17 mouse cellular contexts compared by ENCODE assay signal in the genomic region with DNA sequence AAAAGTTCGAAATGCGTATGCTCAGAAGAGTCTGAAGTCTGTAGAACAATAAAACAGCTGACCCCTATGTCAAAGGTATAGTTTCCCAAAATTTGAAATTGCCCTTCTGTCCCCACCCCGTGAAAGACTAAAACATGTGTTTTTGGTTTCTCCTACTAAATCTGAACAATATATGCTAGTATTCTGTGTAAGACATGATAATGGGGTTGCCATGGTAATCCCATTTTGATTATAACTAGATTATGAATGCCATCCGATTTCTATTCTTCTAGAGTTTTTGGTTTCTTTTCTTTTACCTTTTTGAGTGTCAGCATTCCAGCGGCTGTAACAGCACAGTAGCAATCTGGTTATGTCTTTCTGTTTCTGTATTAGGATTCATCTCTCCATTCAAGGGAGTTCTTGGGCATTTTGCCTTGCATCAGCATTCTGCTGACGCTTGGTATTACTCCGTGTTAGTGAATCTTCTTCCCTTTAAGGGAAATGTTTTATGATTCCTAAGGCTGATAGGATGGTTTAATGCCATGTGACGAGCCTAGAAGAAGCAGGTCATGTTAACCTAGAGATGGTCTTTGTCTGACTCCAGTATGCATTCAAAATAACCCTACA.
DNase-seq lines count a peak whose midpoint lies in the region; ATAC-seq and TF ChIP-seq lines count a peak whose summit lies in the region.
"Had no signal": no experiment of that assay in that cellular context is flagged by ENCODE, and none has a peak within 500 bp of the region (broad histone marks: within the 10 kb centered on the region; RNA-seq: fewer than 3 reads in every experiment).

No protein-coding gene starts in this region.

- ATAC-seq in forebrain, embryonic 15.5 days (replicated peaks): 0 out of 2 replicates have a peak, but pooled peaks have one; percentile 29
- no peak for ATAC-seq in forebrain, embryonic 11.5 days (replicated peaks; ENCODE audit: low FRiP score)
- ATAC-seq in forebrain, postnatal 0 days: peak; percentile 89
- ATAC-seq in forebrain, embryonic 13.5 days: no peak

- H3K9ac ChIP-seq in forebrain, embryonic 15.5 days (replicated peaks): no peak overlapping the region
- H3K9ac ChIP-seq in forebrain, embryonic 11.5 days (ENCODE audit: low read length): no peak overlapping the region
- no peak overlapping the region for H3K9ac ChIP-seq in forebrain, postnatal 0 days
- no peak overlapping the region for H3K9ac ChIP-seq in forebrain, embryonic 13.5 days
- H3K9ac ChIP-seq: embryonic facial prominence, embryonic 13.5 days; embryonic facial prominence, embryonic 15.5 days had no signal

- WGBS in forebrain, embryonic 15.5 days: 69% methylated on average over 8 of the region's 8 CpGs
- WGBS in forebrain, embryonic 11.5 days: 80% methylated on average over 8 of the region's 8 CpGs
- WGBS in forebrain, postnatal 0 days: 62% methylated on average over 8 of the region's 8 CpGs
- 76% methylated on average over 8 of the region's 8 CpGs for WGBS in forebrain, embryonic 13.5 days

- no peak overlapping the region for H3K4me3 ChIP-seq in forebrain, embryonic 15.5 days
- H3K4me3 ChIP-seq in forebrain, embryonic 11.5 days (ENCODE audit: low read depth, low read length): no peak overlapping the region
- no peak overlapping the region for H3K4me3 ChIP-seq in forebrain, postnatal 0 days (ENCODE audit: low read depth, low read length)
- no peak overlapping the region for H3K4me3 ChIP-seq in forebrain, embryonic 13.5 days
- H3K4me3 ChIP-seq: embryonic facial prominence, embryonic 13.5 days; embryonic facial prominence, embryonic 15.5 days; erythroblast, embryonic 14.5 days; gastrocnemius, adult 2 months had no signal

- H3K4me2 ChIP-seq in forebrain, embryonic 15.5 days (replicated peaks): no peak overlapping the region
- no peak overlapping the region for H3K4me2 ChIP-seq in forebrain, embryonic 11.5 days (ENCODE audit: low read depth, low read length, severe bottlenecking)
- no peak overlapping the region for H3K4me2 ChIP-seq in forebrain, postnatal 0 days (ENCODE audit: low read depth)
- H3K4me2 ChIP-seq in forebrain, embryonic 13.5 days: no peak overlapping the region
- H3K4me2 ChIP-seq: embryonic facial prominence, embryonic 13.5 days; embryonic facial prominence, embryonic 15.5 days had no signal

- no peak for DNase-seq in forebrain, embryonic 11.5 days (ENCODE audit: low spot score)
- DNase-seq in forebrain, postnatal 0 days: peak; percentile 46
- DNase-seq in brain, adult 2 months (ENCODE audit: low read depth, low spot score): peak; percentile 26
- no peak for DNase-seq in embryo, embryonic 9.5 days (ENCODE audit: extremely low spot score)
- DNase-seq: adrenal gland, adult 2 months; adrenal gland, postnatal 10 days; adrenal gland, postnatal 25 days; cerebellum, adult 11-12 months; cerebellum, adult 2 months; cerebellum, adult 9-10 months; cerebellum, postnatal 10 days; gastrocnemius, adult 2 months had no signal

- no peaks in the 10 kb centered on the region for H3K9me3 ChIP-seq in forebrain, embryonic 15.5 days
- no peaks in the 10 kb centered on the region for H3K9me3 ChIP-seq in forebrain, embryonic 11.5 days (ENCODE audit: control insufficient read depth, low read length)
- no peaks in the 10 kb centered on the region for H3K9me3 ChIP-seq in forebrain, postnatal 0 days (ENCODE audit: low read length)
- H3K9me3 ChIP-seq in forebrain, embryonic 13.5 days (replicated peaks): no peaks in the 10 kb centered on the region
- H3K9me3 ChIP-seq: embryonic facial prominence, embryonic 13.5 days; embryonic facial prominence, embryonic 15.5 days had no signal

- H3K36me3 ChIP-seq in forebrain, embryonic 15.5 days: no peaks in the 10 kb centered on the region
- H3K36me3 ChIP-seq in forebrain, embryonic 11.5 days (ENCODE audit: control insufficient read depth, insufficient read depth, low read length): no peaks in the 10 kb centered on the region
- H3K36me3 ChIP-seq in forebrain, postnatal 0 days (ENCODE audit: insufficient read depth): no peaks in the 10 kb centered on the region
- H3K36me3 ChIP-seq in forebrain, embryonic 13.5 days (ENCODE audit: poor library complexity, severe bottlenecking): no peaks in the 10 kb centered on the region
- H3K36me3 ChIP-seq: embryonic facial prominence, embryonic 13.5 days; embryonic facial prominence, embryonic 15.5 days had no signal

- H3K4me1 ChIP-seq in forebrain, embryonic 15.5 days: no peaks in the 10 kb centered on the region
- no peaks in the 10 kb centered on the region for H3K4me1 ChIP-seq in forebrain, embryonic 11.5 days (replicated peaks; ENCODE audit: control insufficient read depth, insufficient read depth, low read length)
- H3K4me1 ChIP-seq in forebrain, postnatal 0 days (ENCODE audit: insufficient read depth): peaks cover 6% of the 10 kb centered on the region; the same call in 1 of the 2 replicates
- no peaks in the 10 kb centered on the region for H3K4me1 ChIP-seq in forebrain, embryonic 13.5 days
- H3K4me1 ChIP-seq: embryonic facial prominence, embryonic 15.5 days had no signal

- no peak overlapping the region for H3K27ac ChIP-seq in forebrain, embryonic 15.5 days (replicated peaks)
- no peak overlapping the region for H3K27ac ChIP-seq in forebrain, embryonic 11.5 days (ENCODE audit: low read depth, low read length)
- H3K27ac ChIP-seq in forebrain, postnatal 0 days (ENCODE audit: low read depth, low read length): peak overlapping the region; percentile 24; the same call in 1 of the 2 replicates
- H3K27ac ChIP-seq in forebrain, embryonic 13.5 days: no peak overlapping the region
- H3K27ac ChIP-seq: embryonic facial prominence, embryonic 13.5 days; embryonic facial prominence, embryonic 15.5 days; gastrocnemius, adult 2 months had no signal

- no peaks in the 10 kb centered on the region for H3K27me3 ChIP-seq in forebrain, embryonic 15.5 days
- H3K27me3 ChIP-seq in forebrain, embryonic 11.5 days (ENCODE audit: control insufficient read depth, insufficient read depth, low read length): no peaks in the 10 kb centered on the region
- no peaks in the 10 kb centered on the region for H3K27me3 ChIP-seq in forebrain, postnatal 0 days (ENCODE audit: insufficient read depth, low read length)
- no peaks in the 10 kb centered on the region for H3K27me3 ChIP-seq in forebrain, embryonic 13.5 days
- H3K27me3 ChIP-seq: embryonic facial prominence, embryonic 13.5 days; embryonic facial prominence, embryonic 15.5 days had no signal

- no peak for TF ChIP-seq CTCF in forebrain, postnatal 0 days (IDR thresholded peaks at IDR 0.05; ENCODE audit: low read depth)

Comparison
In these comparisons a context has a peak if more than half of its experiments do, and no peak if none do; other contexts are left out.
1. ATAC-seq: peak in forebrain, embryonic 15.5 days (single experiment) and forebrain, postnatal 0 days (single experiment); none in forebrain, embryonic 11.5 days (single experiment) and forebrain, embryonic 13.5 days (single experiment).
2. DNase-seq: peak in forebrain, postnatal 0 days (single experiment) and brain, adult 2 months (single experiment); none in forebrain, embryonic 11.5 days (single experiment) and embryo, embryonic 9.5 days (single experiment).